Mouse (Mus musculus): ENCODE measurements around the gene Krt90. TPM values are rescaled to one million over a fixed set of nuclear protein-coding genes. Genes with fewer than 3 reads are reported as not detected.

The Krt90 gene
- not detected in 2 replicates for polyA plus RNA-seq (2012)

DNA sequence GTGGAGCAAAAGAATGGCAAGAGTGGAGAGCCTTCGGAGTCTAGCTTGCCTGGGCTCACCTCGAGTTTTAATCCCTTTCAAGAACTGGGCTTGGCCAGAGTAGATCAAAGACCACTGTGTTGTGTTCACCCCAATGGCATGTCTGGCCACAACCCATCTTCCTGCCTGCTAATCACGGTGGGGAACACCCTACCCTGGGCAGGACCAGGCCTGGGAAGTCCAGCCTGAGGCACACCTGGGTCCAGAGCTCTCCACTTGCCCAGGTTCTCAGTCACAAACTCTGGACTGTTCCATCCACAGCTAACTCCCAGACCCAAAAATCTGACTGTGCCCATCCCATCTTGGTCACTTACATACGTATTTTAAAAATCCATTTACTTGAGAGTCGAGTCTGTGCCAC is at the start of gene Krt90:
Gene Krt90 (minus strand): TSS at position 101 of the 400 bp plus-strand sequence.
- no peak for TF ChIP-seq GATA1 (IDR thresholded peaks at IDR 0.05; ENCODE audit: low read length)

DNA sequence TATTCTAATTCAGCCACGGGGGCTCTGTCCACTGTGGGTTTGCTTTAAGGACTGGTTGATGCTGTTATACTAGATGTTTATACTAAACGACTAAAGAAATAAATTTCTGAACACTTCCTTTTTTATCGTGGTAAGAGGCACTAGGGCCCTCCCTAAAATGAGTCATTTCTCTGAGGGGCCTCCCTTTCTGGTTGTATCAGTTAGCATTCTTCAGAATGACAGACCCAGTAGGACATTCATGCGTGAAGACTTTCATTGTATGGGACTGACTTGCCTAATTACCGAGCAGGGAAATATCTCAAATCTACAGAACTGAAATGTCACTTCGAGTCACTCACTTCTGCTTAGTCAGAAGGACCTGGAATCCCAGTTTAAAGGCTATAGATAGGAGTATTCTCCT is 36.4 kb upstream of the Krt90 start:
- no peak for TF ChIP-seq GATA1 (IDR thresholded peaks at IDR 0.05; ENCODE audit: low read length)

DNA sequence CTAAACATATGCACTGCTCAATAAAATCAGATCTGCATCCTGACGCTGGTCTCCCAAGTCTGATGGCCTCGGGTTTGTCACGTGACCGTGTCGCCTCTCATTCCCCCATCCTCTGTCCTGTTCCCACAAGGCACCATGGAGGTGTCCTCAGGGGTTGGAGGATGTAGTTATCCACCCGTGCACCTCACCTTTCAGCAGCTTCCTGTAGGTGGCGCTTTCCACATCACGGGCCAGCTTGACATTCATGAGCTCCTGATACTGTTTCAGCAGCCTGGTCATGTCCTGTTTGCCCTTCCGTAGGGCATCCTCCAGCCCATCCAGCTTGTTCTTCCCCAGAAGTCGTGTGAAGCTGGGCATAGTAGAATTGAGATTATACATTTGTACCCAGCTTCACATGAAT is 25.5 kb upstream of the Krt90 start:
- TF ChIP-seq GATA1 (IDR thresholded peaks at IDR 0.05; ENCODE audit: low read length): no peak

DNA sequence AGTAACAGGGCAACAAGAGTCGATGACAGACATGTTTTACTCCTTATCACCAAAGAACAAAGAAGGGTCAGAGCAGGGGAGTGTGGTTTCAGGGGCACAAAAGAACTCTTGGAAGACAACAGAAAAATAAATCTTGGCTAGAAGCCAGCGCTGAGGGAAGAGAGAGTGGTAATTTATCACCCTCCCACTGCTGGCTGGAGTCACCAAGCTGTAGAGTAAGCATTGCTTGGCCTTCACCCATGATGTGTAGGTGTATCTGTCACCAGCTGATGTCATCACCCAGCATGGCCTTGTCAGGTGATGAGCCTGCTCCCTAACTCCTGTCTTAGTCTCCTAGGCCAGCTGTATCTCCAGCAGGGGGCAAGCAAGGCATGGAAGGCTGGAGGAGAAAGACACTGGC is 21.7 kb upstream of the Krt90 start:
- no peak for TF ChIP-seq GATA1 (IDR thresholded peaks at IDR 0.05; ENCODE audit: low read length)

DNA sequence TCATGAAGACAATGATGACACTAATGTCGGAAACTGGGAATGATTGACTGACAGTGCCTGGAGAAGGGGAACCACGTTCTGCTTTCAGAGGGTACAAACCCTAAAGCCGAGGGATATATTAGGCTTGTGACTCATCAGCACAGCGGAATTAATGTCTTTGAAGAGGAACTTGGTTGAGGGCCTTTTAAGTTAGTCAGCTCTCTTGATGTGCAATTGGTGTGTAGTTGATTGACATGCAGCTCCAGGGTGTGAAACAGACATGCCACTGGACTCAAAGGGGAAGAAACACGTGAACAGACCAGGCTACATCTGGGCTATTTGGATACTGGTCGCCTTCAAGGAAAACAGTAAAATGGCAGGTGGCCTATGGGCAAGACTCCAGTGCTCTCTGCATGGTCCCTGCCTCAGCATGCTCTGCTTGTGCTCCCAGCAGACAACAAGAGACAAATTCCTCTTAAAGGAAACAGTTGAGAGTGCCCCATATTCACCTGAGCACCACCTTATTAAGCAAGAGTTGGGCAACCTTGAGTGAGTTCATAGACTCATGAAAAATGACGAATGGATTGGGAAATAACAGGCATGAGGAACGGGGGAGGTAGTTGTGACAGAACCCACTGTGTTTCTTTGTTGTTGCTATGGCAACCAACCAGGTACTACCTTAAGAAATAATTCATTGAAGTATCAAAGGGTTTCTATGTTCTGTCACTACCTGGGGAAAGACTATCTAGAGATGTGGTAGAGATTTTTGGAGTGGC is 20.6 kb upstream of the Krt90 start:
- no peak for TF ChIP-seq GATA1 (IDR thresholded peaks at IDR 0.05; ENCODE audit: low read length)

DNA sequence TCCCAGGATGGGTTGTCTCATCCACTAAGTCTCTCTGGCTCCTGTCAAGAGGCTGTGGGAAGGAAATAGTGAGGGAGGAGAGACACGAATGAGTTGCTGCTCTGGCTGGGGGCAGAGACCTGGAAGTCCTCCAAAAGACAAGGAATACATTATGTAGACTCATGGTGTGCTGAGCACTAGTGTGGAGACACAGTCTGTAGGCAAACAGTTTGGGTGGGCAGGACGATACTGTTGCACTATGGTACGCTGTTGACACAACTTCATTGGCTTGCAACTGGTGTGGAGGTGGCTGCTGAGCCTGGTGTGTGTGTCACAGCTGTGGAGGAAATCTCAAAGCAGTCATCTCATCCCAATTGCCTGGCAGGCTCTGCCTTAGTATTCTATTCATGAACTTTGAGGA is 19.0 kb upstream of the Krt90 start:
- TF ChIP-seq GATA1 (IDR thresholded peaks at IDR 0.05; ENCODE audit: low read length): no peak

DNA sequence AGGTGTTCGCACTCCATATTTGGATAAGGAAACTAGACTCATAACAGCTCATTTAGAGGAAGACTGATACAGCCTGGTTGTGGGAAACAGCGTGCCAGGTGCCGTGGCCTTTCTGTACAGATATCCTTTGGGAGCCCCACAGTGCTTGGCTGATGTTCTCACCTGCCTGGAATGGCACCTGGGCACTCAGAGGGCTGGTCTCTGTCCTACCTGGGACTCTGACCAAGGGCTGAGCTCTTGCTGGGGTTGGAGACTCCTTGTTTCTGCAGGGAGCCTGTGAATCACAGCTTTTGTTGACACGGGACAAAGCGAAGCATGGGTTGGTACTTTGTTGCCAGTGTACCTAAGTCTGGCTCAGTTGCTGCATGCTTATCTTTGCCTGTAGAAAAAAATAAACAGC is 12.8 kb upstream of the Krt90 start:
- no peak for TF ChIP-seq GATA1 (IDR thresholded peaks at IDR 0.05; ENCODE audit: low read length)

DNA sequence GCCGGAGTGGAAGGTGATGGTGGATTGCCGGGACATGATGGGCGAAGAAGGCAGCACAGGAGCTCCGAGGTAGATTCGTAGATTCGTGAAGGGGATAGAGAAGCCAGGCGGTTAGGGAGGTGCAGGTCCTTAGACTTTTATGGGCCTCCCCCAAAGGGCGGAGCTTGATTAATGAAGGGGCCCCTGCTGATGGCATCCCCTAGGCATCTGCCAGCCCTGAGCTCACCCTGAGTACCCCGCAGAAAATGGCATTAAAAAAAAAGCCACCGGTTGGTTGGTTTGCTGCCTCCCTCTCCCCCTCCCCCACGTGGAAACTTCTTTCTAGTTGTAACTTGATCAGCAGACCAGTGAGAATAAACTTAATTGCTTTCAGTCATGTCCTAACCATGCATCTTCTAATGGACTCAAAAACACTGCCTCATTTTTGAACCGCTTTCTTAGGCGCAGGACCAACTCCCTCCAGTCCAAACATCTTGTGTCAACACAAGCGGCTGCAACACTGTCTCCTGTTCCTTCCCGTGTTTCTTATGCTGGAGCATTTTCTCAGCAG is 11.1 kb upstream of the Krt90 start, which contains the start of gene Krt75:
Gene Krt75 (minus strand): TSS at position 109 of the 550 bp plus-strand sequence.
- no peak for TF ChIP-seq GATA1 (IDR thresholded peaks at IDR 0.05; ENCODE audit: low read length)

DNA sequence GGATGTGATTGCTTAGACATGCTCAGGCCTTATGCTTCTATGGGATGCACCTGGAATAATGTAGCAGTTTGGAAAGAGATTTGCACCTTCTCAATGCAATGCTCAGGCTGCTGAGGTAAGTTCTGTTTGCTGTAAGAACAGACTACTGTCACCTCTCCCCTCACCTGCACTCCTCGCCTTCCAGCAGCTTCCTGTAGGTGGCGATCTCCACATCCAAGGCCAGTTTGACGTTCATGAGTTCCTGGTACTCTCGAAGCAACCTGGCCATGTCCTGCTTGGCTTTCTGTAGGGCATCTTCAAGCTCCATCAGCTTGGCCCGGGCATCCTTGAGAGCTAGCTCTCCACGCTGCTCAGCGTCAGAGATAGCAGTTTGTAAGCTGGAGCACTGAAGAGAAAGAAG is 5.0 kb upstream of the Krt90 start:
- TF ChIP-seq GATA1 (IDR thresholded peaks at IDR 0.05; ENCODE audit: low read length): no peak

DNA sequence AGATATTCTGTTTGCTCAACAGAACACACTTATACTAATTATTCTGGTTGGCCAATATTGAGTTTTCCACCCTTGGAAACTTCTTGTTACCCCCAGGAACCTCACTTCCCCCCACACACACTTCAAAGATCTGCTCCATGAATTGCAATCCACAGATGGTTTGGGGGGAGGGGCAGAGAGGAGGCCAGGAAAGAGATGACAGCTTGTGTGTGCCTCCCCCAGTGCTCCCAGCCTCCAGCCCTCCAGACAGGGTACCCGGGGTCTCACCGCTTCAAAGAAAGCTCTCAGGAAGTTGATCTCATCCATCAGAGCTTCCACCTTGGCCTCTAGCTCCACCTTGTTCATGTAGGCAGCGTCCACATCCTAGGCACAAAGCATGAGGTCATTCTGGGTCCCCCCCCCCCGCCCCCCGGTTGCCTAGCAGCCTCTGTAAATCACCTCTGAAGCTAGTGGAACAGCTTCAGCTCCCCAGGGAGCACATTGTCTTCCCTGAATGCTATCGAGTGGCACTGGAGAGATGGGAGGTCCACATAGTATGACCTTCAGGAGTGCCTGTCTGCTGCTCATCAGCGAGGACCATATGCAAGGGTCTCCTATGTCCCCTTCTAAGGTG is 4.6 kb downstream of the Krt90 start:
- TF ChIP-seq GATA1 (IDR thresholded peaks at IDR 0.05; ENCODE audit: low read length): no peak

DNA sequence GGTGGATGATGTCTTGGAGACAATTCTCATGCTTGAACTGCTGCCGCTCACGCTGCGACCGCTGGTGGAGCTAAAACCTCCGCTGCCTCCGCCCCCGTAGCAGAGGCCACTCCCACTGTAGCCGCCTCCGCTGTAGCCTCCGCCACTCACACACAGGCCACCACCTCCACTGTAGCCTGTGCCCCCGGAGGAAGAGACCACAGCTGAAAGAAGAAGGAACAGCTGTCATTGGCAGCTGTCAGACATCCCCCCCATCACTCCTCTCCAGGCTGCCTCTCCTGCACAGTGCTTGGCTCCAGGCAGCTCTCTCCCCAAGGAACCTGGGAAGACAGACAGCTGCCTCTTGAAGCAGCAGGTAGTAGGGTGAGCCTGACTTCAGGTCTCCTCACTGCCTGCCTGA is 9.6 kb downstream of the Krt90 start:
- no peak for TF ChIP-seq GATA1 (IDR thresholded peaks at IDR 0.05; ENCODE audit: low read length)

DNA sequence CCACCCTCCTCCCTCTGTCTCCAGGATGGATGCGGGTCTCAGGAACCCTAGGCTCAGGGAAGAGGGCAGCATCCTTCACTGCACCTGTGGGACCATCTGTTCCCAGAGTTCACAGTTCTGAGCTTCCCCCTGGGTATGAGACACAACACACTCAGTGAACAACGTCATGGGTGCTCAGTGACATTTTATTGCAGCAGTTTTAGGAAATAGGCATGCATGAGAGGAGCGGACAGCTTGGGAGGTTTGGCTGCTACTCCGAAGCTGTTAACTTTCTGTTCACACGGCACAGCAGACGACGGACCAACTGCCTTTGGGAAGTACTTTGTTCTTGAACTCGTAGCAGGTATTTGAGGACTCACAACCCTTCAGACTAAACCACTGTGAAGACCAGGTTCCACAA is 10.6 kb downstream of the Krt90 start:
- no peak for TF ChIP-seq GATA1 (IDR thresholded peaks at IDR 0.05; ENCODE audit: low read length)

DNA sequence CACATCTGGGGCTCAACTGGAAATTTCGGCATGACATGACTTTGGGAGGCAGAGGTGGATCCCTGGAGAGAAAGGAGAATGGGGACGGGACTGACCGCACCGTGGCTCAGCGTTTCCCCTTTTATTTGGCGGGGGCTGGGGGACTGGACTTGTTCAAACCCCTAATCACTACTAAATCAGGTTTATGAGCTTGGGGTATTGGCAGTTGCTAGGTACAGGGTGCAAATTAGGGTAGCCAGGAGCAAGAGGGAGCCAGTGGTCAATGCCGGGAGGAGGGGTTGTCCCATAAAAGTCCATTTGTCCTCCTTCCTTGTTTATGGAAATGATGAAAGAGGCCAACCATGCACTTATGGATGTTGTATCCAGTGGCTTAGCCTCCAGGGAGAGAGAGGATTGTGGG is 12.2 kb downstream of the Krt90 start, which contains the start of gene Krt82:
Gene Krt82 (minus strand): TSS at position 101 of the 400 bp plus-strand sequence.
- no peak for TF ChIP-seq GATA1 (IDR thresholded peaks at IDR 0.05; ENCODE audit: low read length)

DNA sequence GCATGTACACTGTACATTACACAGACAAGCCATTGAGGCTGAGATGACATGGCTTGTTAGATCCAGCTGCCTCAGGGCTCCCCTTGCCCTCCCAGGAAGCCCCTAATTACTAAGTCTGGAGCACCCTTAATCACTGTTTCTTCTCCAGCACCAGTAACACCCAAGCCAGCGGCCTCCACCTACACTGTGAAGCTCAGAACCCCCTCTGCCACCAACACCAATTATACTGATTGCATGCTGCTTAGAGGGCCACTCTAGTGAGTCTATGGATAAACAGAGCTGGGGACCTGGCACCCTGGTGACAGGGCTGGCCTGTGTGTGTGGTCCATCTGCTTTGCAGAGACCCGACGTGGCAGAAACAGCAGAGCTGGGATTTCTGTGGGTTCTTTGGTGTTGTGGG is 18.3 kb downstream of the Krt90 start:
- no peak for TF ChIP-seq GATA1 (IDR thresholded peaks at IDR 0.05; ENCODE audit: low read length)

DNA sequence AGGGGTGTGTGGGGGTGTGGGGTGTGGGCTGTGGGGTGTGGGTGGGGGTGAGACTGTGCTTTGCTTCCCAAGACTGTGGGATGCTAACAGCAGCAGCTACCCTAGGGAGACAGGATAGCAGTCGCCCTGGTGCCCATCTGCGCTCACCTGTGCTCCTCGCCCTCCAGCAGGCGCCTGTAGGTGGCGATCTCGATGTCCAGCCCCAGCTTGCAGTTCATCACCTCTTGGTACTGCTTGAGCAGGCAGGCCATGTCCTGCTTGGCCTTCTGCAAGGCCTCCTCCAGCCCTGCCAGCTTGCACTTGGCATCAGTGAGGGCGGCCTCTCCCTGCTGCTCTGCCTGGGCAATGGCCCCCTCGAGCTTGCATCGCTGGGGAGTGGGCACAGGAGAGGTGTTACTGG is 20.2 kb downstream of the Krt90 start:
- TF ChIP-seq GATA1 (IDR thresholded peaks at IDR 0.05; ENCODE audit: low read length): no peak

DNA sequence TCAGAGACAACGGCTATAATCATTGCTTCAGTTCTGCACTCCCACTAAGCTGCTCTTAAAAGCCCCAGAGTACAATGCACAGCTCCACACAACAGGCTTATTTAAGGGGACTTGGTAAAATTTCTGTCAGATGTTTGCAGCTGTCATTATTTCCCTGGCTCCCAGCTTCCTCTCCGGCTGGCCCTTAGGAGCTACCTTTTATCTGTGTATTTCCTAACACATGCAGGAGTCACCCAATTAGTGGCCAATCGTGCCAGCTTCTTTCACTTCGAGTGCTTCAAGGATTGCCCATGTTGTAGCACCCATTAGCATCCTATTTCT is 24.2 kb downstream of the Krt90 start:
- no peak for TF ChIP-seq GATA1 (IDR thresholded peaks at IDR 0.05; ENCODE audit: low read length)
